Mouse (Mus musculus) spleen, adult 12 weeks (tissue): Measurements from ENCODE around the gene Foxl1.

Source experiments
- DNase-seq: peaks from one replicate; pipeline ENCODE4 v3.0.0; 2022; ENCODE audit warnings: low spot score

Gene Foxl1

DNA sequence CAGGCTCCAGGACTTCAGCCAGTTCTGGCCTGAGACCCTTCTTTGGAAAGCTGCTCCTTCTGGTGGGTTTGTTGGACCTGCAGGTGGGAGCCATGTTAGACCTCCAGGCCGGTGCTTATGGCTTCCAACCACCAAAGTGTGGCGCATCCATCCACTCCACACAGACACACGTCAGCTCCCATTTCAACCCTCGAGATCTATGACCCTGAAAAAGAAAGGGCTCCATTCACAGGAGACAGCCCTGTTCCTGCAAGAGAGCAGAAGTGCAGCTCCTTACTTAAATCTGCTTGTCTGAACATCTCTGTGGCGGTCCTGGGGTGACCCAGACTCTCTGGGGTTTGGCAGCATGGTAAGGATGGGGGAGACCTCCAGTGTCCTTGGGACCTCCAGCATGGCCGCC lies 34.2 kb upstream of the Foxl1 start:
- DNase-seq = no peak

DNA sequence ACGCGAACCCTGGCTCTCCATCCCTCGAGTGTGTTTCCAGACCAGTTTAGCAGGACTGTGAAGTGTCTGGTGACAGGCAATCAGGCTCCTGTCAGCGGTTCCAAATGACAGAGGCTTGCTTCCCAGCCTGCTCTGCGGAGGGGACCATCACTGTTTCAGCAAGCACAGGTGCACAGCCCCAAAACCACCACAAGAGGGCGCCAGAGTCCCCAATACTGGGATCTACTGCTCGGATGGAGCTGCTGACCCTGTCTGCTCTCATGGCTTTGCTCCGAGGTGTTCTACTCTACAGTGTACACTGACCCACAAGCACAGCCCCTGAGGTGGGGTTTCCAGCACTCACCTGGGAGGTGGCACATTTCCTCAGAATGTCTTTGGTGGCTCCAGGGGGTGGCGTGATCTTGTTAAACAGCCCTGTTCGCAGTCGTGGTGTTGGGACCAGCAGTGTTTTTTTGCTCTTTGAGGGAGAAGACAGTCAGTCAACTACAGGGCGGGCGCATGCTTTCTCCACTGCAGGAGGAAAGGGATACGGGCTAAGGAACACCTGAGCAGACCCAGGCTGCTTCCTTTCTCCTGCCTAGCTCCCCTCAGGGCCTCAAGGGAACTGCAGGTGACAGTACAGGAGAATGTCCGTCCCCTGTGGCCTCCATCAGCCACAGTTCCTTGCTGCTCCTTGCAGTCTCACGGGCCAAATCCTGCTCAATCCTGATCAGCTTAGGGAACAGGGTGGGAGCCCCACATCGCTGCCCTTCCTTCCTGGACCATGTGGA lies 23.5 kb upstream of the Foxl1 start:
- DNase-seq = peak; percentile 51

DNA sequence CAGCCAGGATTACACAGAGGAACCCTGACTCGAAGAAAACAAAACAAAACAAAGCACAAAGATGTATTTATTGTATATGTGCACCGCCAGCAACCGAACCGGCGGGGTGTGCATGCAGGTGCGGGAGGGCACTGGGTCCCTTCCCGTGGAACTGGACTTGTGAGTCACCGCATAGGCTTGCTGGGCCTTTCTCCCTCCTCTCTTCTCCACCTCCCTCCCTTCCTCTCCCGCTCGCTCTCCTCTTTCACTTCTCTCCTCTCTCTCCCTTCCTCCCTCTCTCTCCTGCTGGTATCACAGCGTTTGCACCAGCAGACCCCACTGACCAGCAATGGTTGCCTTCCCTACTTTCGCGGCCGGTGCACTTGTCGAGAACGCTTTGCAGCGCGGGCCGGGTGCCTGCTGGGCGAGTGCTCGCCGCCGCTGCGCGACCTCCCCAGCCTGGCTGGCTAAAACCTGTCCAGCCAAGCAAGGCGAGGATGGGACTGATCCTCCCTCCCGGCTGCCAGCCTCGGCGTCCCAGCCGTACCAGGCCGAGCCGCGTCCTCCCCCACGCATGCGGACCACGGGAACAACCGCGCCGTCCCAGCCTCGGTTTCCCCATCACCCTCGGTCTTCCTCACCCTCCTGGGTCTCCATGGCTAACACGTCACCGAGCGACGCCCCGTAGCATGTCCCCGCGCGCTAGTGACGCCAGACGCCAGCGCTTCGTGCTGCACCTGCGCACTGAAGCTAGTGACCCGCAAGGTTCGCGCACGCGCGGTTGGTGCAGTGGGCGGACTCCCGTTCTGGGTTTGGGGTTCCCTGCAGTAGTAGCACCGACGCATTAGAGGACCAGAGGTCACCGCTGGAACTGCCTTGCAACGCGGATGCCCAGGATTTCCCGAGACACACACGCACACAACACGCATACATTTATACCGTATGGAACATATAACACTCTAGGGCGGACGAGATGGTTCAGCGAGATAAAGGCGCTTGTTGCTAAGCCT lies 19.8 kb upstream of the Foxl1 start, which contains the start of gene Mthfsd:
Gene Mthfsd, minus strand, starts transcription at position 725 of the 989 bp plus-strand sequence.
- peak; percentile 92 for DNase-seq

DNA sequence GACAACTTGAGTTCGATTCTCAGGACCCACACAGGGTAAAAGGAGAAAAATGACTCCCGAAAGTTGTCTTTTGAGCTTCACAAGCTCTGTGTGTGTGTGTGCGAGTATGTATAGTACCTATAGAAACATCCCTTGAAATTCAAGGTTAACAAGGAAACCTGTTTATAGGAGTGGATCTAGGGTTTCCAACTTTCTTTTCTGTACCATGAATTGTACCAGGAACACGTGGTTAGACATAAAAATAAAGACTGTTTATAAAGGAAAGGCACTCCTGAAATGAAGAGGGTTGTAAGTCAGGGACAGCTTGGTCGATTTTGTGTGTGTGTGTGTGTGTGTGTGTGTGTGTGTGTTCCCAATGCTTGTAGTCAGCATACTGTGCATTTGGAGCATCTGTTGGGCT lies 19.1 kb upstream of the Foxl1 start:
- no peak for DNase-seq

DNA sequence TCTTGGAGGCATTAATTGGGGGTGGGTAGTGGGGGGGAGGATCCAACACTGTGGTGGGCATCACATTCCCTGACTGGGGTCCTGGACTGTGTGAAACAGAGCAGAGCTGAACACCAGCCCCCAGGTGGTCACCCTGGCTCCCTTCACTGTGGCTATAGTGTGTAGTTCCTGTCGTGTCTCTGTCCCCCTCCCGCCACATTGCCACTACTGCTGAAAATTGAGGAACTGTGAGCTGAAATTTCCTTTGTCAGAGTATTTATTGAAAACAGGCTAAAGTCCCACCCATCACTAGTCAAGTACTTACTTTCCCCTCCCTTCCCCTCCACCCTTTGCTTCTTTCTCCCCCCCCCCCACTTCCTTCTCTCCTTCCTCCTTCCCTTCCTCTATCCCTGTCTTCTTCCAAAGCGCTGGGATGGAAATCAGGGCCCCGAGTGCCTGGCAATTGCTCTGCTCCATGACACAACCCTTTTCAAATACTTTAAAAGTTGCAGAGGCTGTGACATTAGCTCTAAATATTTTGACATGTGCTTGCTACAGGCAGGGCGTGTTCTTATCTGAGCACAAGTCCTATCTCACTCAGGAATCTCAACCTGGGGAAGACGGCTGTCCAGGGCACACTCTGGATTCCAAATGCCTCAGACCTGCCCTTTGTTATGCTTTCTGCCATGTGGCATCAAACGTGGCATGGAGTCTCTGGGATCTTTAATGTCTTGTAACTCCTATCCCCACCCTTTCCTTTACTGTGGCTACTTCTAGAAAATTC lies 16.4 kb upstream of the Foxl1 start:
- no peak for DNase-seq

DNA sequence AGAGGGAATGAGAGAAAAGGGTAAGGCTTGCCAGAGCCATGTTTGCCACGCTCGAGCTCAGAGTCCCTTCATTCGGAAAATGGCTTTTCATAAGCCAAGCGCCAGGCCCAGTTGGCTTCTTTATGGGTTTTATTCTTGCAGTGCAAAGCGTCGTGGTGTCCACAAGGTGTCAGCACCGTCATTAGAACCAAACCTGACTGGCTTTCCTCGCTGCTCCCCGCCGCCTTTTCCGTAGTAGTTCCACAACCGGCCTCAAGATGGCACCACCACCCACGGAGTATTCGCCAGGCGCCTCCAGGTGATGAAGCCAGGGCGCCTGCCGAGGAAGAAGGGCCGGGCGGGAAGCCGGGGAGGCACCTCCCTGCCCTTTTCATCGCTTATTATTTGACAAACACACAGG lies 14.5 kb upstream of the Foxl1 start:
- peak; percentile 83 for DNase-seq

DNA sequence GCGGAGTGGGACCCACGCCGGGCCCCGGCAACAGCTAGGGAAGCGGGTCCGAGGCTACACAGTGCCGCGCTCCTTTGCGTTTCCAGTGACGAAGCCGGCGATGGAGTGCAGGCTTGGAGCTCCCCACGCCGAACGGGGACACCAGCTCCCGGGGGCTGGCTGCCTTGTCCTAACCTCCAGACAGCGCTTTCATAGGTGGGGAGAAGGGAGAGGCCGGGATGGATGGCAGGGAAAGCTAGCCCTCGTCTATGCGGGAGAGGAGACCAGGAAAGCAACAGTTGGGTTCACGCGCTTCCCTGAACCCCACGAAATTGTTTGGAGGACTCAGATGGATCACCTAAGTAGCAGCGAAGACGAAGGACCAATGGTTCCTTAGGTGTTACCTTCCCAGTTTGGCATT lies 12.6 kb upstream of the Foxl1 start:
- DNase-seq = no peak

DNA sequence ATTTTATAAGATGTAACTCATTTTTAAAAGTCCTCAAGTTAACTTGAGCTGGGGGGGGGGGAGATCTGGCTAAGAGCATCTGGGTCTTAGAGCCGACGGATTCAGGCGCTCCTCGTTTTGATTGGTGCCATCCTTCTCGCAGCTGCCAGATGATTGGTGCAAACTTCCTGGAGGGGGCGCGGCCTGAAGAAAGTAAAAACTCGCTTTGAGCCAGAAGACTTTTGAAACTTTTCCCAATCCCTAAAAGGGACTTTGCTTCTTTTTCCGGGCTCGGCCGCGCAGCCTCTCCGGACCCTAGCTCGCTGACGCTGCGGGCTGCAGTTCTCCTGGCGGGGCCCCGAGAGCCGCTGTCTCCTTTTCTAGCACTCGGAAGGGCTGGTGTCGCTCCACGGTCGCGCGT lies 11.8 kb upstream of the Foxl1 start, which contains the start of gene Foxc2:
Gene Foxc2, plus strand, starts transcription at position 224 of the 400 bp plus-strand sequence.
- DNase-seq = no peak

DNA sequence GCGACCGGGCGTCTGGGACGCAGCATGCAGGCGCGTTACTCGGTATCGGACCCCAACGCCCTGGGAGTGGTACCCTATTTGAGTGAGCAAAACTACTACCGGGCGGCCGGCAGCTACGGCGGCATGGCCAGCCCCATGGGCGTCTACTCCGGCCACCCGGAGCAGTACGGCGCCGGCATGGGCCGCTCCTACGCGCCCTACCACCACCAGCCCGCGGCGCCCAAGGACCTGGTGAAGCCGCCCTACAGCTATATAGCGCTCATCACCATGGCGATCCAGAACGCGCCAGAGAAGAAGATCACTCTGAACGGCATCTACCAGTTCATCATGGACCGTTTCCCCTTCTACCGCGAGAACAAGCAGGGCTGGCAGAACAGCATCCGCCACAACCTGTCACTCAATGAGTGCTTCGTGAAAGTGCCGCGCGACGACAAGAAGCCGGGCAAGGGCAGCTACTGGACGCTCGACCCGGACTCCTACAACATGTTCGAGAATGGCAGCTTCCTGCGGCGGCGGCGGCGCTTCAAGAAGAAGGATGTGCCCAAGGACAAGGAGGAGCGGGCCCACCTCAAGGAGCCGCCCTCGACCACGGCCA lies 11.1 kb upstream of the Foxl1 start:
- DNase-seq = no peak

DNA sequence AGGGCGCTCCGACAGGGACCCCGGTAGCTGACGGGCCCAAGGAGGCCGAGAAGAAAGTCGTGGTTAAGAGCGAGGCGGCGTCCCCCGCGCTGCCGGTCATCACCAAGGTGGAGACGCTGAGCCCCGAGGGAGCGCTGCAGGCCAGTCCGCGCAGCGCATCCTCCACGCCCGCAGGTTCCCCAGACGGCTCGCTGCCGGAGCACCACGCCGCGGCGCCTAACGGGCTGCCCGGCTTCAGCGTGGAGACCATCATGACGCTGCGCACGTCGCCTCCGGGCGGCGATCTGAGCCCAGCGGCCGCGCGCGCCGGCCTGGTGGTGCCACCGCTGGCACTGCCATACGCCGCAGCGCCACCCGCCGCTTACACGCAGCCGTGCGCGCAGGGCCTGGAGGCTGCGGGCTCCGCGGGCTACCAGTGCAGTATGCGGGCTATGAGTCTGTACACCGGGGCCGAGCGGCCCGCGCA lies 10.5 kb upstream of the Foxl1 start:
- no peak for DNase-seq

DNA sequence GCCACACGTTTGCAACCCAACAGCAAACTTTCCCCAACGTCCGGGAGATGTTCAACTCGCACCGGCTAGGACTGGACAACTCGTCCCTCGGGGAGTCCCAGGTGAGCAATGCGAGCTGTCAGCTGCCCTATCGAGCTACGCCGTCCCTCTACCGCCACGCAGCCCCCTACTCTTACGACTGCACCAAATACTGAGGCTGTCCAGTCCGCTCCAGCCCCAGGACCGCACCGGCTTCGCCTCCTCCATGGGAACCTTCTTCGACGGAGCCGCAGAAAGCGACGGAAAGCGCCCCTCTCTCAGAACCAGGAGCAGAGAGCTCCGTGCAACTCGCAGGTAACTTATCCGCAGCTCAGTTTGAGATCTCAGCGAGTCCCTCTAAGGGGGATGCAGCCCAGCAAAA lies 9.8 kb upstream of the Foxl1 start:
- no peak for DNase-seq

DNA sequence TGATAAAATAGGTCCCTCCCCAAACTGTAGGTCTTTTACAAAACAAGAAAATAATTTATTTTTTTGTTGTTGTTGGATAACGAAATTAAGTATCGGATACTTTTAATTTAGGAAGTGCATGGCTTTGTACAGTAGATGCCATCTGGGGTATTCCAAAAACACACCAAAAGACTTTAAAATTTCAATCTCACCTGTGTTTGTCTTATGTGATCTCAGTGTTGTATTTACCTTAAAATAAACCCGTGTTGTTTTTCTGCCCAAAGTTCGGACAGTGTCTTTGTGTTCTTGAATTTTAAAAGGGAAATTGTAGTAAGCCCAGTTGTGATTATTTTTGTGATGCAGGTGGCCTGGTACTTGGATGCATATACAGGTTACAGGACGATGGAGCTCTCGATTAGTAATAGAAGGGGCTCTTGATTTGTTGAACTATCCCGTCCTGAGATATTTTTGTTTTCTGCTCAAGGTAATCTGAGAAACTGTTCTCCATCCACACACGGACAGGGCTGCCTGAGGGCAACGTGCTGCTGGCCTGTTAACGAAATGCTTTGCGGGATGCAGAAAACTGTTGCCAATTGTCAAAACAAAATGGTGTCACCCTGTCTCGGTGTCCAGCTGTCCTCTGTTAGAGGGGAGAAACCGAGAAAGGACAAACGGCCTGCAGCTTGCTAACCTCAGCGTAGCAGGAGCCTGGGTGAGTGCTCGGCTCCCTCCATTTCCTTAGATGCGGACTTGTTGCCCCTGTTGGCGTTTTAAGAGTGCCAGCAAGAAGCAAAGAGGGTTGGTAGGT lies 8.9 kb upstream of the Foxl1 start:
- DNase-seq = no peak

DNA sequence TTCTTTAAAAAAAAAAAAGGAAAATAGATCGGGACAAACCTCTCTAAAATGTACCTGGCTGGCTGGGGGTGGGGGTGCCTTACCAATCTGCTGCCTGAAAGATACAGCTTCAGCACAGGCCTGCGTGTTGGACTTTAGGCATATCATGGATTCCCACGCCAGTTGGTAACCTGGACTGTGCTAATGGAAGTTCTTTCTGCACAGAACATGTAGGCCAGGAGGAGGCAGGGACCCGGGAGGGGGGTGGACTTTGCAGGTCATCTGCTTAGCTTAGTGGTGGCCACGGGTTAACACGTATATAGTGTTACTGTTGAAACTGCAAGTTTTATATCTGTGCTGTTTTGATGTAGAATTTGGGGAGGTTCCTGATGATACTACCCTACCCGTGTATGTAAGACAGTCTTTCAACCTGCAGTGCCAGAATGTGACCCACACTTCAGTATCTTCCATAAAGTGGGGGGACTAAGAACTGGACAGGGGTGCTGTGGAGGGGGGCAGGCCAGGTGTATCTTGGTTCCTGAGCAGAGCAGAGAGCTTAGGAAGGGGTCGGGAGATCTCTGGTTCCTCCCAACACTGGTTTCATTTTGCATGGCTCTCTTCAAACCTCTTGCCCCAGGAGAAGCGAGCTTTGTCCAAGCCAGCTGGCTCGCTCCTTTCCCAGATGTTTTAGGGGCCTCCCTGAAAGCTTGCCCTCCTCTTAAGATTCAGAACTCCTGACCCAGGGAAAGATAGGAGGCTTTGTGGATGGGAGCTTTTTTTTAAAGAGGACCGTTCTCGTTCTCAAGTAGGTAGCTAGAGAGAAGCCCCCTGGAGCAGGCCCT lies 7.9 kb upstream of the Foxl1 start:
- DNase-seq = no peak

DNA sequence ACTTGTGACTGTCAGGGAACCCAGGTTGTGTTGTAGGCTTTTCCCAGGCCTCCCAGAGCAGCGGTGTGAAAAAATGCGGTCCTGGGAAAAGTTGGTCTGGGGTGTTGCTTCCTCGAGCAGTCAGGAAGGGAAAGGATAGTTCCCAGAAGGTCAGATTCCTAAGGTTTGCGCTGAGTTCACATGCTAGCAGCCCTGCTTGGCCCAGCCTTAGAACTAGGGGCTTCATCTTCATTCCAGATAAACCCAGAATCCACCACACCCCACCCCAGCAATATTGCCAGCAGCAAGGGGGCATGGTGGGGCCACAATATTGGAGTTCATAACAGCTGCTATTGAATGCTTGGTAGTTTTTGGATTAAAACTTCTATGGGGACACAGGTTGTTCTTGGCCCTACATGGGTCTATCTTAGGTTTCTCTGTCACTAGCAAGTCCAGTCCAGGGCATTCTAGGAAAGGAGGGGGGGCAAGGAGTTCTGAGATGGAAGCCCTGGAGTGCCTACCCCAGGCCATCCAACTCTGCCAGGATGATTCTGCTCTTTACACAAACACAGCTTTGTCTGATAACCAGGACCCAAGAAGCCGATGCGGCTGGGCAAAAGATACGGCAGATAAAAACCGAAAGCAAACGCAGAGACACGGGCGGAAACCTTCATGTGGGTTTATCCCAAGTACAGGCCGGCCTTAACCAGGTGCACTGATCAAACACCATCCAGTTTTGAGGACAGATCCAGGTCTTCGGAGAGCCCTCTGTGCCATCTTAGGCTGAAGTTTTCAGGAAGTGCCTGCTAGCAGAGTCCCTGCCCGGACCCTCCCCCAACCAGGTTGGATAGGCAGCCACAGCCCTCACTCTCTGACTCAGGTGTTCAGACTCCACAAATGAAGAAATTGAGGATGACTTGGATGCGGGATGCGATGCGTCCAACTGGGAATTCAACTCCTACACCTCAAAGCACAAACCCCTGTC lies 7.0 kb upstream of the Foxl1 start:
- no peak for DNase-seq

DNA sequence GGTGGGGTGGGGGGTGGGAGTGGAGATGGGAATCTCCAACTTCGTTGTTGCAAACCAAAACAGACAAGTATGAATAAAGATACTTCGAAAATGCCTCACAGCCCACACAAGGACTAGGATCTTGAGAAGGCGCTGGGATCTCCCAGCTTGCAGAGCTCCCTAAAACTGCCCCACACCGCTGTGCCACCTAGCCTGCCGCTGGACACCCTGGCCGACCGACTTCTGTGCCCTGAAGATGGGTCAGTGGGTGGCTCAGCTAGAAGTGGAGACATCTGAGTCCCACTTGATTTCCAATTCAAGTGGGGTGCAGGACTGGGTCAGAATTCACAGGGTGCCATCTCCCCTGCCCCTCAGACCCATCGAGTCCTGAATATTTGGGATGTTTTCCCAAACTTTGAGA lies 6.0 kb upstream of the Foxl1 start:
- no peak for DNase-seq

DNA sequence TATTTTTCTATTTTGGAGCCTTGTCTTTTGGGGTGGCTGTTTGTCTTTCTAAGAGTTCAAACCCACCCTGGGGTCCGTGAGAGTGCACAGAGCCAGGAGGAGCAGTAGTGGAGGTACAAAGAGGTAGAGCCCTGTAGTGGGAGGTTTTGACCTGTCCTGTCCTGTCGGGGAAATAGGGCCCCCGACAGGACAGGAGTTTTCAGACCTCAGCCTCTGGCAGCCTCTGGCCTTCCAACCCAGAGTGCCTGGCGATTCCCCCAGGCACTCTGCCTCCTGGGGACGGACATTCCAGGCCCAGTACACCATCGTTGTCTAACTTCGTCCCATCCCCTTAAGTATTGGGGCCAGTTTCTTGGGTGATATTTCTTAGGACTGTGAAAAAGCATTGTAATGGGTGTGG lies 5.4 kb upstream of the Foxl1 start:
- DNase-seq = no peak

DNA sequence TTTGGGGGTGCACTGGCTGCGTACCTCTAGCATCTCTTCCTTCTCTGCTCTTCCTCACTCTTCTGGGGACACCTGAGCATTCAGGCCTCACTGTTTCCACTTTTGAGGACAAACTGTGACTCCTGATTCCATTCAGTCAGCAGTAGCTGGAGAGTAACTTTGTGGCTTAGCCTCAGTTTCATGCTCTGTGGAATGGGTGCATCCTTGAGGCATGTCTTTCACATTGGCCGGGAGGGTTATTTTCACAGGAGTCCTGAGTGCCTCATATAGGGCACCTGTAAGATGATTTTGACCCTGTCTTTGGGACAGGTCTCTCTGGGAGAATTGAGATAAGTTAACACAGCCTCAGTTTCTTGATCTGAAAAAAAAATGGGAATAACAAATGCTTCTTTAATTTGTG lies 4.6 kb upstream of the Foxl1 start:
- DNase-seq = no peak

DNA sequence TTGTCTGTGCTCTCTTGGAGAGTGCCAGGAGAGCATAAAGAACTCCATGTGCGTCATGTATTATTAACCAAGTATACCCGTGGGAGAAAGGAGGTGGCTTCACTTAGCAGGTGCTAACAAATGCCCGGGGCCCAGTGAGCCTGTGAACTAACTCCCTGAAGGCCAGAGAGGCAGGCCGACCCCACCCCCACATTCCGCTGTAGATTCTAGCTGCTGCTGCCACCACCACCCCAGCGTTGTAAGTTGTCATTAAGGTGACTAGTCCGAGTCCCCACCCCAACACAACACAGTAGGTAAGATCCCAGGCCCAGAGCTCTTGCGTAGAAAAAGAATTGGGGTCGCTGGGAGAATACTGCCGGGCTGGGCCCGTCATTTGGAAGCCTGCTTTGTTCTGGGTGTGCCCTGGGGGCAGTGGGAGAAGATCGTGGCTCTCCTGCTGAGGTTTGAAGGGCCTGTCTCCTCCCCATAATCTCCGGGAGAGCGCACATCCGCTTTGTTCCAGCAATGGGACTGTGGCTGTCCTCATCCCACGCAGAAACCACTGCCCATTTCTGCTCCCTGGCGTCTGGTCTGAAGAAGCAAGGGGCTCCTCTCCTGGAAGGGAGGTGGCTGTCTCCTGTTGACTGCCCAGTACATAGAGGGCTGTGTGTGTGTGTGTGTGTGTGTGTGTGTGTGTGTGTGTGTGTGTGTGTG lies 3.0 kb upstream of the Foxl1 start:
- no peak for DNase-seq
